Mouse (Mus musculus) cerebellum, adult 8-10 months (tissue): Measurements from ENCODE around the gene Fyn.

Experiments used
- DNase-seq: peaks from one replicate; pipeline ENCODE4 v3.0.0; 2022

The Fyn gene

GRCm38 (mm10) chr10:39485939-39486338 lies 117.3 kb downstream of the Fyn start:
- DNase-seq, result no peak

- no peak for DNase-seq
Measured at GRCm38 (mm10) chr10:39486501-39487450, 118.1 kb downstream of the Fyn start.

- DNase-seq, result no peak
Measured at GRCm38 (mm10) chr10:39487740-39488415, 119.2 kb downstream of the Fyn start.

GRCm38 (mm10) chr10:39488542-39488941 lies 119.9 kb downstream of the Fyn start:
- DNase-seq, result no peak

- DNase-seq, result no peak
Measured at GRCm38 (mm10) chr10:39488956-39489355, 120.3 kb downstream of the Fyn start.

- no peak for DNase-seq
Measured at GRCm38 (mm10) chr10:39490349-39491121, 121.9 kb downstream of the Fyn start.

GRCm38 (mm10) chr10:39492146-39492545 lies 123.5 kb downstream of the Fyn start:
- no peak for DNase-seq

- DNase-seq, result no peak
Measured at GRCm38 (mm10) chr10:39493007-39493406, 124.4 kb downstream of the Fyn start.

- DNase-seq, result no peak
Measured at GRCm38 (mm10) chr10:39498641-39499040, 130.0 kb downstream of the Fyn start.

- no peak for DNase-seq
Measured at GRCm38 (mm10) chr10:39501571-39501970, 132.9 kb downstream of the Fyn start.

GRCm38 (mm10) chr10:39501977-39502706 lies 133.5 kb downstream of the Fyn start:
- DNase-seq, result peak; percentile 66

GRCm38 (mm10) chr10:39503331-39503730 lies 134.7 kb downstream of the Fyn start:
- DNase-seq, result no peak

- DNase-seq, result no peak
Measured at GRCm38 (mm10) chr10:39505007-39505406, 136.4 kb downstream of the Fyn start.

- DNase-seq, result no peak
Measured at GRCm38 (mm10) chr10:39505621-39506020, 137.0 kb downstream of the Fyn start.

GRCm38 (mm10) chr10:39506353-39506752 lies 137.7 kb downstream of the Fyn start:
- DNase-seq, result no peak

GRCm38 (mm10) chr10:39506831-39507230 lies 138.2 kb downstream of the Fyn start:
- peak; percentile 59 for DNase-seq

- no peak for DNase-seq
Measured at GRCm38 (mm10) chr10:39508801-39509200, 140.1 kb downstream of the Fyn start.

GRCm38 (mm10) chr10:39509937-39510336 lies 141.3 kb downstream of the Fyn start:
- no peak for DNase-seq

GRCm38 (mm10) chr10:39512631-39513314 lies 144.1 kb downstream of the Fyn start:
- DNase-seq, result no peak

GRCm38 (mm10) chr10:39514916-39515315 lies 146.3 kb downstream of the Fyn start:
- DNase-seq, result no peak

GRCm38 (mm10) chr10:39516541-39517133 lies 148.0 kb downstream of the Fyn start:
- DNase-seq, result no peak
